Mouse (Mus musculus) ES-CJ7 (cell line): ENCODE data around the gene Gm10721.
"Not testable (repeated sequence)": the region's sequence is repeated elsewhere in the genome, so short reads cannot be mapped to it uniquely, and the experiment has no call there.

Experiments used
- DNase-seq: peaks from one replicate; pipeline ENCODE4 v3.0.0; 2011; ENCODE audit warnings: low read depth, low spot score

Gene Gm10721

DNA sequence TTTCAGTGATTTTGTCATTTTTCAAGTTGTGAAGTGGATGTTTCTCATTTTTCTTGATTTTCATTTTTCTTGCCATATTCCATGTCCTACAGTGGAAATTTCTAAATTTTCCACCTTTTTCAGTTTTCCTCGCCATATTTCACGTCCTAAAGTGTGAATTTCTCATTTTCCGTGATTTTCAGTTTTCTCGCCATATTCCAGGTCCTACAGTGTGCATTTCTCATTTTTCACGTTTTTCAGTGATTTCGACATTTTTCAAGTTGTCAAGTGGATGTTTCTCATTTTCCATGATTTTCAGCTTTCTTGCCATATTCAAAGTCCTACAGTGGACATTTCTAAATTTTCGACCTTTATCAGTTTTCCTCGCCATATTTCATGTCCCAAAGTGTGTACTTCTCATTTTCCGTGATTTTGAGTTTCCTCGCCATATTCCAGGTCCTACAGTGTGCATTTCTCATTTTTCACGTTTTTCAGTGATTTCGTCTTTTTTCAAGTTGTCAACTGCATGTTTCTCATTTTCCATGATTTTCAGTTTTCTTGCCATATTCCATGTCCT is 12.1 kb downstream of the Gm10721 start, which contains the start of gene Gm10717:
Gm10717 (plus strand) TSS at position 506 of the 556 bp plus-strand sequence.
- not testable (repeated sequence) for DNase-seq

DNA sequence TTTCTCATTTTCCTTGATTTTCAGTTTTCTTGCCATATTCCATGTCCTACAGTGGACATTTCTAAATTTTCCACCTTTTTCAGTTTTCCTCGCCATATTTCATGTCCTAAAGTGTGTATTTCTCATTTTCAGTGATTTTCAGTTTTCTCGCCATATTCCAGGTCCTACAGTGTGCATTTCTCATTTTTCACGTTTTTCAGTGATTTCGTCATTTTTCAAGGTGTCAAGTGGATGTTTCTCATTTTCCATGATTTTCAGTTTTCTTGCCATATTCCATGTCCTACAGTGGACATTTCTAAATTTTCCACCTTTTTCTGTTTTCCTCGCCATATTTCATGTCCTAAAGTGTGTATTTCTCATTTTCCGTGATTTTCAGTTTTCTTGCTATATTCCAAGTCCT is 12.7 kb downstream of the Gm10721 start:
- not testable (repeated sequence) for DNase-seq

- not testable (repeated sequence) for DNase-seq
Measured at GRCm38 (mm10) chr9:3026136-3026535, 13.2 kb downstream of the Gm10721 start.

DNA sequence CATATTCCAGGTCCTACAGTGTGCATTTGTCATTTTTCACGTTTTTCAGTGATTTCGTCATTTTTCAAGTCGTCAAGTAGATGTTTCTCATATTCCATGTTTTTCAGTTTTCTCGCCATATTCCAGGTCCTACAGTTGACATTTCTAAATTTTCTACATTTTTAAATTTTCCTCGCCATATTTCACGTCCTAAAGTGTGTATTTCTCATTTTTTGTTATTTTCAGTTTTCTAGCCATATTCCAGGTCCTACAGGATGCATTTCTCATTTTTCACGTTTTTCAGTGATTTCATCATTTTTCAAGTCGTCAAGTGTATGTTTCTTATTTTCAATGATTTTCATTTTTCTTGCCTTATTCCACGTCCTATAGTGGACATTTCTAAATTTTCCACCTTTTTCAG is 13.8 kb downstream of the Gm10721 start:
- DNase-seq = not testable (repeated sequence)

DNA sequence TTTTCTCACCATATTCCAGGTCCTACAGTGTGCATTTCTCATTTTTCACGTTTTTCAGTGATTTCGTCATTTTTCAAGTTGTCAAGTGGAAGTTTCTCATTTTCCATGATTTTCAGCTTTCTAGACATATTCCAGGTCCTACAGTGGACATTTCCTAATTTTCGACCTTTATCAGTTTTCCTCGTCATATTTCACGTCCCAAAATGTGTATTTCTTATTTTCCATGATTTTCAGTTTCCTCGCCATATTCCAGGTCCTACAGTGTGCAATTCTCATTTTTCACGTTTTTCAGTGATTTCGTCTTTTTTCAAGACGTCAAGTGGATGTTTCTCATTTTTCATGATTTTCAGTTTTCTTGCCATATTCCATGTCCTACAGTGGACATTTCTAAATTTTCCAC is 14.3 kb downstream of the Gm10721 start:
- DNase-seq = peak; percentile 50

GRCm38 (mm10) chr9:3029276-3030000 is 16.5 kb downstream of the Gm10721 start:
- DNase-seq = not testable (repeated sequence)

- DNase-seq = peak; percentile 83
Measured at GRCm38 (mm10) chr9:3030677-3031318, 17.9 kb downstream of the Gm10721 start.

- not testable (repeated sequence) for DNase-seq
Measured at GRCm38 (mm10) chr9:3034299-3034698, 21.4 kb downstream of the Gm10721 start, which contains the start of gene Gm17535. TSS of gene Gm17535 (plus strand) at chr9:3034599.

GRCm38 (mm10) chr9:3036577-3036976 is 23.6 kb downstream of the Gm10721 start, which contains the start of gene Gm10715:
TSS of gene Gm10715 (plus strand) at chr9:3036877.
- DNase-seq = not testable (repeated sequence)

DNA sequence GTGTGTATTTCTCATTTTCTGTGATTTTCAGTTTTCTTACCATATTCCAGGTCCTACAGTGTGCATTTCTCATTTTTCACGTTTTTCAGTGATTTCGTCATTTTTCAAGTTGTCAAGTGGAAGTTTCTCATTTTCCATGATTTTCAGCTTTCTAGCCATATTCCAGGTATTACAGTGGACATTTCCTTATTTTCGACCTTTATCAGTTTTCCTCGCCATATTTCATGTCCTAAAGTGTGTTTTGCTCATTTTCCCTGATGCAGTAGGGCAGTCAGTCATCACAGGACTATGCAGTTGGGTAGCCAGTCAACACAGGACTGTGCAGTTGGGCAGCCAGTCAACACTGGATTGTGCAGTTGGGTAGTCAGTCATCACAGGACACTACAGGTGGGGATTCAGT is 25.2 kb downstream of the Gm10721 start:
- peak; percentile 6 for DNase-seq
